Mouse (Mus musculus) neural tube, embryonic 12.5 days (tissue): ENCODE measurements around the gene Arrdc2. TPM values are rescaled to one million over a fixed set of nuclear protein-coding genes. Genes with fewer than 3 reads are reported as not detected.

Experiments used
- ATAC-seq: fragments of 200-750 bp; cut with Nextera tagmentation; 2 replicates; pipeline ENCODE4 v1.8.0; 2017; ENCODE audit warnings: low read depth, mild to moderate bottlenecking, moderate TSS enrichment, moderate library complexity; ENCODE audit not compliant: low FRiP score
- H3K27ac ChIP-seq: fragments of 300-500 bp; sonication (generic); 2 replicates; pipeline ENCODE4 v1.5.1; 2016
- H3K27me3 ChIP-seq: fragments of 300-500 bp; sonication (generic); replicated peaks from 2 replicates; pipeline ENCODE4 v1.6.1; 2016; ENCODE audit warnings: mild to moderate bottlenecking
- H3K36me3 ChIP-seq: fragments of 300-500 bp; sonication (generic); 2 replicates; pipeline ENCODE4 v1.6.1; 2016; ENCODE audit warnings: mild to moderate bottlenecking
- H3K4me1 ChIP-seq: fragments of 300-500 bp; sonication (generic); 2 replicates; pipeline ENCODE4 v1.6.1; 2016
- H3K4me2 ChIP-seq: fragments of 300-500 bp; sonication (generic); replicated peaks from 2 replicates; pipeline ENCODE4 v1.6.1; 2016; ENCODE audit warnings: mild to moderate bottlenecking
- H3K4me3 ChIP-seq: fragments of 300-500 bp; sonication (generic); 2 replicates; pipeline ENCODE4 v1.5.1; 2016
- H3K9ac ChIP-seq: fragments of 300-500 bp; sonication (generic); 2 replicates; pipeline ENCODE4 v1.6.1; 2016; ENCODE audit warnings: mild to moderate bottlenecking
- H3K9me3 ChIP-seq: fragments of 300-500 bp; sonication (generic); 2 replicates; pipeline ENCODE4 v1.6.1; 2016; ENCODE audit warnings: mild to moderate bottlenecking
- WGBS: fragments of 180-500 bp; shearing (Covaris S2); methylation state at CpG from one replicate; pipeline ENCODE4 v1.1.7; 2016; 5-methylcytosine and 5-hydroxymethylcytosine counted together
- polyA plus RNA-seq: library from polyadenylated mRNA; unstranded; fragments of >200 nt; fragmentation: Nextera tagmentation; extraction: Ambion mirVana; gene quantifications from 2 replicates; pipeline ENCODE4 v1.2.1, GENCODE M21; 2016

Gene Arrdc2
- polyA plus RNA-seq, 1 experiment from 2014 or later, result 10.2 TPM

- H3K36me3 ChIP-seq, result 0 out of 2 replicates have a peak, but pooled peaks cover 1% of the 10 kb centered on the region
- no peaks in the 10 kb centered on the region for H3K27me3 ChIP-seq
These were observed 7.0 kb upstream of the Arrdc2 start for GRCm38 (mm10) chr8:70846371-70847154.

GRCm38 (mm10) chr8:70845108-70845507 is 5.6 kb upstream of the Arrdc2 start:
- no peak overlapping the region for H3K4me2 ChIP-seq
- 39% methylated on average over 5 of the region's 5 CpGs for WGBS
- no peak overlapping the region for H3K9ac ChIP-seq
- H3K27ac ChIP-seq, result no peak overlapping the region
- no peaks in the 10 kb centered on the region for H3K36me3 ChIP-seq
- no peaks in the 10 kb centered on the region for H3K9me3 ChIP-seq
- no peak overlapping the region for H3K4me3 ChIP-seq
- no peak for ATAC-seq
- peaks cover 3% of the 10 kb centered on the region; the same call in 1 of the 2 replicates for H3K4me1 ChIP-seq
- H3K27me3 ChIP-seq, result no peaks in the 10 kb centered on the region

More at GRCm38 (mm10) chr8:70846371-70847154, 7.0 kb upstream of the Arrdc2 start:
- Histone ChIP-seq H3K9me3 (no peaks in the 10 kb centered on the region), H3K4me2 (no peak overlapping the region), H3K4me1 (peaks cover 3% of the 10 kb centered on the region; the same call in 1 of the 2 replicates), H3K9ac (no peak overlapping the region), H3K27ac (no peak overlapping the region), H3K4me3 (no peak overlapping the region)
- WGBS, result 58% methylated on average over 15 of the region's 15 CpGs
- ATAC-seq, result no peak

GRCm38 (mm10) chr8:70844523-70844922 is 5.0 kb upstream of the Arrdc2 start:
- 0 out of 2 replicates have a peak, but pooled peaks have one; percentile 1 for ATAC-seq
- Histone ChIP-seq H3K27me3 (no peaks in the 10 kb centered on the region), H3K27ac (no peak overlapping the region), H3K4me1 (peaks cover 3% of the 10 kb centered on the region; the same call in 1 of the 2 replicates), H3K9me3 (no peaks in the 10 kb centered on the region), H3K4me2 (no peak overlapping the region), H3K9ac (0 out of 2 replicates have a peak overlapping the region, but pooled peaks have one; percentile 19), H3K4me3 (no peak overlapping the region), H3K36me3 (no peaks in the 10 kb centered on the region)
- WGBS, result 3% methylated on average over 6 of the region's 6 CpGs

GRCm38 (mm10) chr8:70843941-70844340 is 4.4 kb upstream of the Arrdc2 start:
- Histone ChIP-seq H3K27me3 (no peaks in the 10 kb centered on the region), H3K4me3 (no peak overlapping the region), H3K36me3 (no peaks in the 10 kb centered on the region), H3K9ac (0 out of 2 replicates have a peak overlapping the region, but pooled peaks have one; percentile 19), H3K4me1 (peaks cover 6% of the 10 kb centered on the region; the same call in 1 of the 2 replicates), H3K4me2 (no peak overlapping the region), H3K9me3 (no peaks in the 10 kb centered on the region), H3K27ac (no peak overlapping the region)
- ATAC-seq, result no peak
- WGBS, result 91% methylated on average over 8 of the region's 8 CpGs

GRCm38 (mm10) chr8:70843214-70843773 is 3.8 kb upstream of the Arrdc2 start:
- H3K4me1 ChIP-seq, result peaks cover 12% of the 10 kb centered on the region
- WGBS, result 82% methylated on average over 5 of the region's 5 CpGs
- H3K4me3 ChIP-seq, result no peak overlapping the region
- no peaks in the 10 kb centered on the region for H3K27me3 ChIP-seq
- H3K4me2 ChIP-seq, result no peak overlapping the region
- H3K9ac ChIP-seq, result no peak overlapping the region
- no peak overlapping the region for H3K27ac ChIP-seq
- ATAC-seq, result no peak
- H3K9me3 ChIP-seq, result no peaks in the 10 kb centered on the region
- H3K36me3 ChIP-seq, result no peaks in the 10 kb centered on the region

GRCm38 (mm10) chr8:70842484-70842883 is 3.0 kb upstream of the Arrdc2 start:
- Histone ChIP-seq H3K27ac (no peak overlapping the region), H3K4me1 (peaks cover 12% of the 10 kb centered on the region), H3K4me3 (no peak overlapping the region), H3K9me3 (no peaks in the 10 kb centered on the region), H3K36me3 (no peaks in the 10 kb centered on the region), H3K9ac (no peak overlapping the region), H3K4me2 (no peak overlapping the region), H3K27me3 (no peaks in the 10 kb centered on the region)
- no peak for ATAC-seq
- WGBS, result 68% methylated on average over 25 of the region's 25 CpGs

- ATAC-seq, result no peak
- 39% methylated on average over 22 of the region's 22 CpGs for WGBS
These were observed 1.9 kb upstream of the Arrdc2 start for GRCm38 (mm10) chr8:70841147-70842072.

GRCm38 (mm10) chr8:70840590-70840989 is 1.1 kb upstream of the Arrdc2 start:
- peaks cover 12% of the 10 kb centered on the region for H3K4me1 ChIP-seq
- WGBS, result 51% methylated on average over 10 of the region's 10 CpGs
- no peak for ATAC-seq
- H3K9me3 ChIP-seq, result no peaks in the 10 kb centered on the region
- H3K4me3 ChIP-seq, result no peak overlapping the region
- H3K27me3 ChIP-seq, result no peaks in the 10 kb centered on the region
- no peak overlapping the region for H3K27ac ChIP-seq
- no peak overlapping the region for H3K4me2 ChIP-seq
- H3K9ac ChIP-seq, result no peak overlapping the region
- H3K36me3 ChIP-seq, result peaks cover 6% of the 10 kb centered on the region; the same call in 1 of the 2 replicates

More at GRCm38 (mm10) chr8:70841147-70842072, 1.9 kb upstream of the Arrdc2 start:
- Histone ChIP-seq H3K27me3 (no peaks in the 10 kb centered on the region), H3K4me2 (no peak overlapping the region), H3K9ac (no peak overlapping the region), H3K36me3 (no peaks in the 10 kb centered on the region), H3K4me3 (no peak overlapping the region), H3K27ac (no peak overlapping the region), H3K4me1 (peaks cover 12% of the 10 kb centered on the region), H3K9me3 (no peaks in the 10 kb centered on the region)

GRCm38 (mm10) chr8:70838654-70839407 is 689 bp downstream of the Arrdc2 start:
- Histone ChIP-seq H3K4me2 (peak overlapping the region; percentile 78), H3K4me3 (peak overlapping the region; percentile 57), H3K9ac (peak overlapping the region; percentile 79), H3K36me3 (peaks cover 13% of the 10 kb centered on the region; the same call in 1 of the 2 replicates), H3K27ac (peak overlapping the region; percentile 42; the same call in 1 of the 2 replicates), H3K4me1 (peaks cover 9% of the 10 kb centered on the region), H3K27me3 (no peaks in the 10 kb centered on the region), H3K9me3 (no peaks in the 10 kb centered on the region)
- ATAC-seq, result peak; percentile 49
- WGBS, result 3% methylated on average over 66 of the region's 66 CpGs

GRCm38 (mm10) chr8:70836666-70837065 is 2.9 kb downstream of the Arrdc2 start:
- Histone ChIP-seq H3K27me3 (no peaks in the 10 kb centered on the region), H3K9ac (no peak overlapping the region), H3K4me3 (no peak overlapping the region), H3K36me3 (peaks cover 13% of the 10 kb centered on the region; the same call in 1 of the 2 replicates), H3K4me2 (no peak overlapping the region), H3K9me3 (no peaks in the 10 kb centered on the region), H3K4me1 (peaks cover 13% of the 10 kb centered on the region), H3K27ac (no peak overlapping the region)
- ATAC-seq, result no peak
- WGBS, result 89% methylated on average over 12 of the region's 12 CpGs

- no peak overlapping the region for H3K4me2 ChIP-seq
- no peak overlapping the region for H3K27ac ChIP-seq
- H3K9me3 ChIP-seq, result no peaks in the 10 kb centered on the region
- H3K4me1 ChIP-seq, result peaks cover 12% of the 10 kb centered on the region
- WGBS, result 98% methylated on average over 3 of the region's 3 CpGs
- ATAC-seq, result no peak
- no peaks in the 10 kb centered on the region for H3K27me3 ChIP-seq
- H3K36me3 ChIP-seq, result peaks cover 13% of the 10 kb centered on the region; the same call in 1 of the 2 replicates
- no peak overlapping the region for H3K9ac ChIP-seq
- no peak overlapping the region for H3K4me3 ChIP-seq
These were observed 5.4 kb downstream of the Arrdc2 start for GRCm38 (mm10) chr8:70834071-70834470.
